ENCODE assay signal across 8 mouse cellular contexts in the genomic region with DNA sequence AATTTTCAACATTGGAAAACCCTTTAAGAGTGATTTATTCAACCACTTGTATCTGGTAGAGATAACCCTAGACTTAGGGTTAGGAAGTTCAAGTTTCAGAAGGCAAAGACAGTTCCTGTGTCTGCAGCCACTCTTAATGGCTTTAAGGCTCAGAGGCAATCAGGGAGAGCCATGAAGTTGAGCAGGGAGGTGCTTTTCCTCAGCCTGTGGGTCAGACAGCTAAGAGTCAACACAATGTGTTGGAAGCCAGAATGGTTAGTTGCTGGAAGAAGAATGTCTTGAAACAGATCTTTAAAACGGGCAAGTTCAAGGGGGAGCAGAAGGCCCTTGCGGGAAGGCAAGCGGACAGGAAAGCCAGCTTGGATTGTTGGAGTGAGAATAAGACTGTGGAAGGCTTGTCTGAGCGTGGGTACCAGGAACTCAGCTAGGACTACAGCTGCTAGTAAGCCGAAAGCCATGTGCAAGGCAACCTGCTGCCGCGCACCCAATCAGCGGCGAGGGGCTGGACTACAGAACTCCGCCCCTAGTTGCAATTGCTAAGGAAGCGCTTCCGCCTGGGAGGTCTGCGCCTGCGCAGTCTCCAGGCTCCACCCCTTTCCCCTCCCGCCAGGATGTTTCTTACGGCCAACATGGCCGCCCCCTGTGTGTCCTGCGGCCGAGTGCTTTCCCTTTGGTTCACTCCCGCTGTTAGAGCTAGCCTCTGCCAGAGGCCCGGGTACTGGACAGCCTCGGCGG. TPM values are rescaled to one million over a fixed set of nuclear protein-coding genes. Genes with fewer than 3 reads are reported as not detected.
DNase-seq lines count a peak whose midpoint lies in the region; ATAC-seq lines count a peak whose summit lies in the region.

A gene (plus strand): TSS at position 571 of the 735 bp plus-strand sequence.

- peak; percentile 99 for ATAC-seq in hindbrain, embryonic 12.5 days (ENCODE audit: low FRiP score)

- H3K27ac ChIP-seq in hindbrain, embryonic 12.5 days: 0 out of 2 replicates have a peak within 1 kb of the TSS, but pooled peaks have one; percentile 40

- H3K9ac ChIP-seq in hindbrain, embryonic 12.5 days: peak within 1 kb of the TSS; percentile 71

- H3K36me3 ChIP-seq in hindbrain, embryonic 12.5 days: no peaks in the 10 kb centered on the region

- H3K9me3 ChIP-seq in hindbrain, embryonic 12.5 days (replicated peaks): no peaks in the 10 kb centered on the region

- H3K4me1 ChIP-seq in hindbrain, embryonic 12.5 days: peaks cover 9% of the 10 kb centered on the region

- peak within 1 kb of the TSS; percentile 77 for H3K4me3 ChIP-seq in hindbrain, embryonic 12.5 days

- WGBS in hindbrain, embryonic 12.5 days: under 1% methylated on average over 22 of the region's 23 CpGs

- peak within 1 kb of the TSS; percentile 60 for H3K4me2 ChIP-seq in hindbrain, embryonic 12.5 days (replicated peaks)

- DNase-seq in NIH3T3 (ENCODE audit: low read depth): peak; percentile 100
- peak; percentile 98 for DNase-seq in cerebellum, postnatal 10 days
- peak; percentile 96 for DNase-seq in frontal cortex, postnatal 10 days (ENCODE audit: low spot score in 2 of 2)
- peak; percentile 95 to 98 for DNase-seq in layer of hippocampus, postnatal 14 days (ENCODE audit: low spot score in 2 of 2)
- DNase-seq in lung, postnatal 14 days: peak; percentile 98
- DNase-seq in retina, adult 2 months (ENCODE audit: low read depth, low spot score): peak; percentile 92
- DNase-seq in thymus, postnatal 36 days: peak; percentile 97

- no peaks in the 10 kb centered on the region for H3K27me3 ChIP-seq in hindbrain, embryonic 12.5 days

RNA-seq across cellular contexts. Expression of the gene that starts here (rescaled TPM):
- polyA plus RNA-seq in hindbrain, embryonic 12.5 days (2016; fragmentation: Nextera tagmentation; extraction: Ambion mirVana): 39.7 and 40.5 TPM in 2 replicates
- 10 to 100 TPM; 42.0 to 42.2 TPM for total RNA-seq in layer of hippocampus, postnatal 14 days (2021)

Comparison
In these comparisons a context has a peak if more than half of its experiments do, and no peak if none do; other contexts are left out.
1. Peak in every context shown above with its lines: DNase-seq, ATAC-seq, H3K4me3 ChIP-seq and H3K27ac ChIP-seq.